Mouse (Mus musculus) cerebellum, adult 2 months (tissue): ENCODE data around the gene Akr1b8. TPM values are rescaled to one million over a fixed set of nuclear protein-coding genes. Genes with fewer than 3 reads are reported as not detected.
"Not testable (repeated sequence)": the region's sequence is repeated elsewhere in the genome, so short reads cannot be mapped to it uniquely, and the experiment has no call there.

Source experiments
- DNase-seq, 2 experiments: peaks; one replicate each; pipeline ENCODE4 v3.0.0; 2021
- H3K27ac ChIP-seq: fragments of 200-500 bp; 2 replicates; pipeline ENCODE4 v1.5.1; 2012; ENCODE audit warnings: low read length, control low read depth, inconsistent platforms; ENCODE audit not compliant: insufficient read depth
- H3K27me3 ChIP-seq: fragments of 200-500 bp; 2 replicates; pipeline ENCODE4 v1.6.1; 2012; ENCODE audit warnings: inconsistent platforms, mild to moderate bottlenecking, low read length, moderate library complexity; ENCODE audit not compliant: control insufficient read depth, insufficient read depth
- H3K4me1 ChIP-seq: fragments of 200-500 bp; 2 replicates; pipeline ENCODE4 v1.6.1; 2011; ENCODE audit warnings: low read length; ENCODE audit not compliant: control insufficient read depth, insufficient read depth
- H3K4me3 ChIP-seq: fragments of 200-500 bp; replicated peaks from 2 replicates; pipeline ENCODE3; 2011; ENCODE audit warnings: mild to moderate bottlenecking, low read depth, low read length, control low read depth; ENCODE audit not compliant: insufficient read depth
- CTCF ChIP-seq: fragments of 200-500 bp; IDR thresholded peaks from 2 replicates; pipeline ENCODE4 v1.5.1; 2011; ENCODE audit warnings: low read depth, mild to moderate bottlenecking, control low read depth, low read length, moderate library complexity, borderline replicate concordance; ENCODE audit not compliant: insufficient read depth
- POLR2A ChIP-seq: fragments of 200-500 bp; IDR thresholded peaks from 2 replicates; pipeline ENCODE4 v1.6.1; 2011; ENCODE audit warnings: low read length, control low read depth, borderline replicate concordance; ENCODE audit not compliant: insufficient read depth
- WGBS: fragments of 180-500 bp; shearing (Covaris S2); methylation state at CpG from one replicate; pipeline ENCODE4 v1.1.7; 2018; 5-methylcytosine and 5-hydroxymethylcytosine counted together
- polyA plus RNA-seq: library from polyadenylated mRNA; depleted of rRNA; stranded (reverse); fragments of >200 nt; gene quantifications from 2 replicates; pipeline ENCODE4 v1.2.3, GENCODE M21; 2012

The Akr1b8 gene
- polyA plus RNA-seq, 1 experiment, result 1.6 TPM

- TF ChIP-seq CTCF (no peak), POLR2A (peak; percentile 36; the same call in 1 of the 2 replicates)
- Histone ChIP-seq H3K4me1 (peaks cover 3% of the 10 kb centered on the region; the same call in 1 of the 2 replicates), H3K27me3 (no peaks in the 10 kb centered on the region), H3K4me3 (peak within 1 kb of the TSS; percentile 56), H3K27ac (no peak within 1 kb of the TSS)
- 2% methylated on average over 60 of the region's 60 CpGs for WGBS
- peak; percentile 86 to 90 for DNase-seq
Observed at GRCm38 (mm10) chr6:34316854-34317771, 36.8 kb upstream of the Akr1b8 start, which contains the start of gene Akr1b3. Gene Akr1b3, minus strand, starts transcription at chr6:34317478.

GRCm38 (mm10) chr6:34318172-34318571 lies 35.7 kb upstream of the Akr1b8 start:
- Histone ChIP-seq H3K4me1 (peaks cover 3% of the 10 kb centered on the region; the same call in 1 of the 2 replicates), H3K4me3 (no peak overlapping the region), H3K27ac (no peak overlapping the region), H3K27me3 (no peaks in the 10 kb centered on the region)
- peak; percentile 24 to 26 for DNase-seq
- 13% methylated on average over 5 of the region's 5 CpGs for WGBS
- TF ChIP-seq CTCF (no peak), POLR2A (no peak)

- 70% methylated on average over 6 of the region's 6 CpGs for WGBS
- Histone ChIP-seq H3K27me3 (no peaks in the 10 kb centered on the region), H3K4me1 (peaks cover 3% of the 10 kb centered on the region; the same call in 1 of the 2 replicates), H3K27ac (no peak overlapping the region), H3K4me3 (no peak overlapping the region)
- DNase-seq, result no peak
- no peak for TF ChIP-seq POLR2A
- TF ChIP-seq CTCF, result no peak
Observed at GRCm38 (mm10) chr6:34318636-34319035, 35.3 kb upstream of the Akr1b8 start.

- no peak for DNase-seq
- Histone ChIP-seq H3K4me3 (no peak overlapping the region), H3K4me1 (peaks cover 3% of the 10 kb centered on the region; the same call in 1 of the 2 replicates), H3K27ac (no peak overlapping the region), H3K27me3 (no peaks in the 10 kb centered on the region)
- TF ChIP-seq POLR2A (no peak), CTCF (no peak)
- WGBS, result 95% methylated on average over 7 of the region's 7 CpGs
Observed at GRCm38 (mm10) chr6:34322121-34322520, 31.8 kb upstream of the Akr1b8 start.

GRCm38 (mm10) chr6:34331379-34331778 lies 22.5 kb upstream of the Akr1b8 start:
- no peak for TF ChIP-seq CTCF
- no peak for TF ChIP-seq POLR2A
- no peak overlapping the region for H3K27ac ChIP-seq

GRCm38 (mm10) chr6:34331804-34332203 lies 22.1 kb upstream of the Akr1b8 start:
- DNase-seq, H3K4me1 ChIP-seq, H3K27ac ChIP-seq, H3K27me3 ChIP-seq, H3K4me3 ChIP-seq: not testable (repeated sequence)
- WGBS, result 90% methylated on average over 12 of the region's 12 CpGs

More at GRCm38 (mm10) chr6:34331379-34331778, 22.5 kb upstream of the Akr1b8 start:
- H3K4me1 ChIP-seq, result no peaks in the 10 kb centered on the region
- DNase-seq, result no peak
- 76% methylated on average over 5 of the region's 5 CpGs for WGBS
- no peaks in the 10 kb centered on the region for H3K27me3 ChIP-seq
- H3K4me3 ChIP-seq, result no peak overlapping the region

- WGBS, result 75% methylated on average over 5 of the region's 5 CpGs
- DNase-seq, result no peak
- TF ChIP-seq POLR2A (no peak), CTCF (no peak)
- H3K4me3 ChIP-seq, result no peak overlapping the region
- H3K4me1 ChIP-seq, result no peaks in the 10 kb centered on the region
- no peak overlapping the region for H3K27ac ChIP-seq
- H3K27me3 ChIP-seq, result no peaks in the 10 kb centered on the region
Observed at GRCm38 (mm10) chr6:34334673-34335072, 19.2 kb upstream of the Akr1b8 start.

GRCm38 (mm10) chr6:34337799-34338198 lies 16.1 kb upstream of the Akr1b8 start:
- H3K27me3 ChIP-seq, result no peaks in the 10 kb centered on the region
- no peak for DNase-seq
- TF ChIP-seq POLR2A, result no peak
- no peak for TF ChIP-seq CTCF
- H3K4me3 ChIP-seq, result no peak overlapping the region
- no peaks in the 10 kb centered on the region for H3K4me1 ChIP-seq
- no peak overlapping the region for H3K27ac ChIP-seq
- WGBS, result 73% methylated on average over 2 of the region's 2 CpGs
